Mouse (Mus musculus): ENCODE measurements around the gene A930009A15Rik. TPM values are rescaled to one million over a fixed set of nuclear protein-coding genes. Genes with fewer than 3 reads are reported as not detected.

A930009A15Rik gene
- total RNA-seq, 1 experiment from 2014 or later = not detected

Other genes with a start within 250 kb of the A930009A15Rik start
- gene Tmem19, start 207.5 kb upstream of the A930009A15Rik start, total RNA-seq (2017) = 19.6 and 22.2 TPM in 2 replicates
- 10.0 and 11.7 TPM in 2 replicates for gene Thap2, start 185.5 kb upstream of the A930009A15Rik start, total RNA-seq (2017)
- gene Zfc3h1, start 185.0 kb upstream of the A930009A15Rik start, total RNA-seq (2017) = 39.7 and 62.4 TPM in 2 replicates
- 0.05 and 0.78 TPM in 2 replicates for gene Lgr5, start 17.8 kb downstream of the A930009A15Rik start, total RNA-seq (2017)
- gene Tspan8, start 246.8 kb downstream of the A930009A15Rik start, total RNA-seq (2017) = 28.3 and 31.6 TPM in 2 replicates